Mouse (Mus musculus): Measurements from ENCODE around the gene Gm37240. TPM values are rescaled to one million over a fixed set of nuclear protein-coding genes. Genes with fewer than 3 reads are reported as not detected.

The Gm37240 gene
- polyA plus RNA-seq, 1 experiment from 2014 or later, result 8.9 TPM

DNA sequence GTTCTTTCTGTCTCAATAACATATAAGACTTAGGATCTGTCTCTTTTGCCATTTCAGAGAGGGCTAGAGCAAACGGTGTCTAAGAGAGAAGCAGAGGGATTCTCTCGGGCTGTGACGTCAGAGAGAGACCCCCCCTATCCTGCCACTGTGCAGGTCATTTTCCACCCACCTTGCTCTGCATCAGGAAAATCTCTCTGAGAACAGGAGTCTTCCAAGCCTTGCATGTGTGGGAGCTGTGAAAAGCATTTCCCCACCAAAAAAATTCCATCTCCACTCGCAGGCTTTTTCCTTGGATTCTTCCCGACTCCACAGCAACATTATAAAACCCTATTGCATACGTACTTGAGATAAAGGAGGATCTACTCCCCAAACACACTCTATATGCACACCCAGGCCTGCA, 572.4 kb downstream of the Gm37240 start:
- H3K9me3 ChIP-seq (replicated peaks), result no peaks in the 10 kb centered on the region
- 81% methylated on average over 6 of the region's 6 CpGs for WGBS
- no peak overlapping the region for H3K4me2 ChIP-seq
- H3K27ac ChIP-seq, result no peak overlapping the region
- no peak overlapping the region for H3K9ac ChIP-seq
- ATAC-seq (replicated peaks; ENCODE audit: low FRiP score), result no peak
- no peaks in the 10 kb centered on the region for H3K36me3 ChIP-seq
- H3K4me1 ChIP-seq, result peaks cover 19% of the 10 kb centered on the region
- no peaks in the 10 kb centered on the region for H3K27me3 ChIP-seq
- H3K4me3 ChIP-seq (replicated peaks), result no peak overlapping the region

DNA sequence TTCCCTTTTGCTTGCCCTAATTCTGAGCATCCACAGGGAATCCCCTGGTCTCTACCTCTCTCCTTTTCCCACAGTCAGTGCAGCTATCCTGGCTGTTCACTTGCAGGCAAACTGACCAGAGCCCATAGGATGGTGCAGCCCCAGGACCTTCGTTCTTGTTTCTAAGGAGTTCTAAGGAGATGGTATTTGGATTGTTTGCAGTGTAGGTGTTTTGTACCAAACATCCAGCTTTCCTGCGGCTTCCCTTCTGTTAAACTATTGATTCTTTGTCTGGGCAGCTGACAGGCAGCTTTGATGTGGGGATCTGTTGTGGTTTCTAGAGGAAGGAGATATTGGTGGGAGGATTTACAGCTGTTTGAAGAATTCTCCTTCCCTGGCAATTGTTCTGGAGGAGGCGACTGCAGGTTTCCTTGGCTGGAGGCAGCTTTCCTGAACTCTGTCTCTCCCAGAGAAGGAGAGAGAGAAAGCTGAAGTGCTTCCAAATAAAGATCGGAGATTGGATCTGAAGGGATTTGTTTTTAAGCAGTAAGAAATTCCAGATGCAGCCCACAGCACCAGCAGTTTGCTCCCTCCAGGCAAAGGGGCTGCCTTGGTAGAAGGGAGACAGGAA, 573.6 kb downstream of the Gm37240 start:
- ATAC-seq (replicated peaks; ENCODE audit: low FRiP score), result no peak
- H3K9ac ChIP-seq, result no peak overlapping the region
- 9% methylated on average over 4 of the region's 4 CpGs for WGBS
- H3K4me3 ChIP-seq (replicated peaks), result no peak overlapping the region
- no peaks in the 10 kb centered on the region for H3K27me3 ChIP-seq
- no peaks in the 10 kb centered on the region for H3K36me3 ChIP-seq
- no peak overlapping the region for H3K27ac ChIP-seq
- no peak overlapping the region for H3K4me2 ChIP-seq
- H3K9me3 ChIP-seq (replicated peaks), result no peaks in the 10 kb centered on the region
- H3K4me1 ChIP-seq, result peaks cover 19% of the 10 kb centered on the region

DNA sequence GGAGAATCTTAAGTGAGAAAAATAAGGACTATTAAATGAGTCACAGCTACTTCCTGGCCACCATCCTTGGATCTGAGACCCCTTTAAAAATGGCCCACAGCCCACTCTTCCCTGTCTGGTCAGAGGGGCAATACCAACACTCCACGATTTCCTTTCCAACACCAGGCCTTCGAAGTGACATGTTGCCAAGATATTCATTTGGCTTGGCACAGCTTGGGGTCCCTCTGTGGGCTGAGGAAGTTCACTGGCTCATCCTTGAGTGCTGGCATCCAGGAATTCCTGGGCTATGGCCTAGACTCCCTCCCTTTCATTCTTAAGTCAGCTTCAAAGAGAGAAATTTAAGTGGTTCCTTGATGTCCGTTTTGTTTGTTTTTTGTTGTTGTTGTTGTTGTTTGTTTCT, 576.1 kb downstream of the Gm37240 start:
- Histone ChIP-seq H3K4me1 (peaks cover 19% of the 10 kb centered on the region), H3K36me3 (no peaks in the 10 kb centered on the region), H3K9me3 (replicated peaks) (no peaks in the 10 kb centered on the region), H3K9ac (no peak overlapping the region), H3K27me3 (no peaks in the 10 kb centered on the region), H3K27ac (no peak overlapping the region), H3K4me3 (replicated peaks) (no peak overlapping the region), H3K4me2 (no peak overlapping the region)
- WGBS, result 78% methylated on average over 3 of the region's 3 CpGs
- ATAC-seq (replicated peaks; ENCODE audit: low FRiP score), result no peak

DNA sequence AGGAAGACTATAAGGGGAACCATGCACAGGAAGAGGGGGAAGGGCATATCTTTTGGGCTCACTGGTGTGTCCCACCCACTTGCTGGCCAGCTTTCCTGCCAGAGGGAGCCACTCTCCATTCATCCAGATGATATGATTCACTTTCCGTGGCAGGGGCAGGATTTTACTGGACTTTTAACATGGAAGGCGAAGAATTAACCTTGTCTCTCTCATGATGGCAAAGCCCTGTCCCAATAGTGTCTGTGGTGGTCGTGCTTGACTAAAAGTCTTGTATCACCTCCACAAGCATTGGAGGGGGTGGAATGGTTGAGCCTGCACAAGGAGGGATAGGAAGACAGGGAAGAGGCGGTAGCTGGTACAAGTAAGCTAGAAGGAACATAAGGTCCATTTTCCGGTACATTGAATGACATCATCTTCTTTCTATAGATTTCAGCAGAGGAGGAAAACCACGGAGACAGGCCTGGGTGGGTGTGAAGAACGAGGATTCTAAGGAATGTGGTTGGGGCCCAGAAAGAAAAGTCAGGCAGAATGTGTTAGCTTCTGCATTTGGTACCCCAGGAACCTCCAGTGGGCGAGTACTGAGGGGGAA, 576.8 kb downstream of the Gm37240 start:
- Histone ChIP-seq H3K36me3 (no peaks in the 10 kb centered on the region), H3K27me3 (no peaks in the 10 kb centered on the region), H3K4me1 (peaks cover 18% of the 10 kb centered on the region), H3K27ac (no peak overlapping the region), H3K4me2 (no peak overlapping the region), H3K4me3 (replicated peaks) (no peak overlapping the region), H3K9me3 (replicated peaks) (no peaks in the 10 kb centered on the region), H3K9ac (no peak overlapping the region)
- WGBS, result 77% methylated on average over 8 of the region's 8 CpGs
- ATAC-seq (replicated peaks; ENCODE audit: low FRiP score), result no peak

DNA sequence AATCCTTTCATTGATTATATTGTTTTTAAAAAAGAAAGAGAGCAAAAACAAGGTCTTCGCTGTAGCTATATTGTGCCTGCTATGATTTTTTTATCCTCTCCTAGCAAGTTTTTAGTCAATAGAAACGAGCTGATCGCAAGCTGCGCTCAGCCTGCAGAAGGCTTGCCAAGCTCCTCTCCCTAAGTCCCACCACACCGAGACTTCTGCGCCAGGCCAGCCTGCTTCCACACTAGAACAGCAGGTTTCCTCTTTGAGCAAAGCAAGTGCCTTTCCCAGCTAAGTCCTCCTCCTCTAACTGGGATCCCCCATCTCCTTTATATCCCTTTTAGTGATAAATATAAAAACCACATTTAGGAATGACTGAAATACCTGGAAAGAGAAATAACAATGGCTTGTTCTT, 578.1 kb downstream of the Gm37240 start:
- H3K4me3 ChIP-seq (replicated peaks), result no peak overlapping the region
- no peak overlapping the region for H3K9ac ChIP-seq
- H3K4me2 ChIP-seq, result no peak overlapping the region
- H3K27ac ChIP-seq, result no peak overlapping the region
- peaks cover 7% of the 10 kb centered on the region for H3K4me1 ChIP-seq
- no peak for ATAC-seq (replicated peaks; ENCODE audit: low FRiP score)
- WGBS, result 89% methylated on average over 6 of the region's 6 CpGs
- no peaks in the 10 kb centered on the region for H3K9me3 ChIP-seq (replicated peaks)
- H3K27me3 ChIP-seq, result no peaks in the 10 kb centered on the region
- H3K36me3 ChIP-seq, result no peaks in the 10 kb centered on the region

DNA sequence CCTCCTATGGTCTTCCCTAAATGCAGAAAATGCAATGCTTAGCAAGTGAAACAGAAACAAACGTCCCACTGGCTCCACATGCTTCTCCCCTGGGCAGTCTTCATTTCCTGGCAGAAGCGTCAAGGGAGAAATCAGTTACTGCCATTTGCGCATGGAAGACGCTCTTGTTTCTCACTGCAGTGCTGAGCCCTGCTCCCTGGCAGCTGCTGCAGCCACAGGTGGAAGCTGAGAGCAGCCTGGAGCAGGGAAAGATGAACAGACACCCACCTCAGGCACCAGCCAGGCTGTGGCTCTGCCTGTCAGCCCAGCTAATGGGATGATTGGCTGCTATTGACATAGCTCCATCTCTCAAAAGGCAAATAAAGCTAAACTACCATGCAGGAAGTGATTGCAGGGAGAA, 578.6 kb downstream of the Gm37240 start:
- Histone ChIP-seq H3K9ac (no peak overlapping the region), H3K4me1 (peaks cover 2% of the 10 kb centered on the region), H3K27me3 (no peaks in the 10 kb centered on the region), H3K9me3 (replicated peaks) (no peaks in the 10 kb centered on the region), H3K27ac (no peak overlapping the region), H3K4me2 (no peak overlapping the region), H3K4me3 (replicated peaks) (no peak overlapping the region), H3K36me3 (no peaks in the 10 kb centered on the region)
- ATAC-seq (replicated peaks; ENCODE audit: low FRiP score), result no peak
- 66% methylated on average over 4 of the region's 4 CpGs for WGBS

DNA sequence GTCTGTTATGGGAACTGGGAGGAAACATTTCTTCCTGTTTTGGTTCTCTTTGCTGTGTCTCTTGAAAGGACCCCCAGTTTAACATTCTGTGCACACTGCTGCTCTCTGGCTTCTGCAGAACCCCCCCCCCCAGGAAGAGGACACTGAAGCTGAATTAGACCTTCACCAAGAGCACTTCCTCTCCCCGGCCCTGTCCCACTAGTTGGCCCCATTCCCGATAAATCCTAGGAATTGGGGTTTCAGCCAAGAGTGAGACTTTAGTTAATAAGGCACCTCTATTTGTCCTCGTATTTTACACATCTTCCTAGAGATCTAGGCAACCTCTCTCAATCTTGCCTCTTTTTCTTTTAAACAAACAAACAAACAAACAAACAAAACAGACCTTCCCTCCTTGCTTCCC, 585.5 kb downstream of the Gm37240 start:
- H3K27ac ChIP-seq, result no peak overlapping the region
- no peaks in the 10 kb centered on the region for H3K27me3 ChIP-seq
- no peaks in the 10 kb centered on the region for H3K9me3 ChIP-seq (replicated peaks)
- ATAC-seq (replicated peaks; ENCODE audit: low FRiP score), result no peak
- 72% methylated on average over 3 of the region's 3 CpGs for WGBS
- H3K4me3 ChIP-seq (replicated peaks), result no peak overlapping the region
- no peak overlapping the region for H3K4me2 ChIP-seq
- no peaks in the 10 kb centered on the region for H3K4me1 ChIP-seq
- no peak overlapping the region for H3K9ac ChIP-seq
- H3K36me3 ChIP-seq, result no peaks in the 10 kb centered on the region

DNA sequence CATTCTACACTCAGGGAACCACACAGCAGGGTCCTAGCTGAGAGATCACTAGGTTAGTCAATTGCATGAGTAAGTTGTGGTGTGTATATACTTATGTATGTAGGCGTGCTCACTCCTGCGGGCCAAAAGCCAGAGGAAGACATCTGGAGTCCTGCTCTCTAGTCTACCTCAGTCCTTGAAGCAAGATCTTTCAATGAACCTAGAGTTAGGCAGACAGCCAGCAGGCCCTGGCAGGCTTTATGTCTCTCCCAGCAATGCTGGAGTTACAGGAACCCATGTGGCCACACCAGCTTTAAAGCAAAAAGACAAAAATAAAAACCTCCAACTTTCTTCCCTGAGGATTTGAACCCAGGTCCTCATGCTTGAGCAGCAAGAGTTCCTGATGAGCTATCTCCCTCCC, 586.0 kb downstream of the Gm37240 start:
- H3K4me1 ChIP-seq, result no peaks in the 10 kb centered on the region
- H3K4me2 ChIP-seq, result no peak overlapping the region
- H3K4me3 ChIP-seq (replicated peaks), result no peak overlapping the region
- 84% methylated on average over 2 of the region's 2 CpGs for WGBS
- H3K9ac ChIP-seq, result no peak overlapping the region
- H3K27me3 ChIP-seq, result no peaks in the 10 kb centered on the region
- no peaks in the 10 kb centered on the region for H3K9me3 ChIP-seq (replicated peaks)
- H3K27ac ChIP-seq, result no peak overlapping the region
- ATAC-seq (replicated peaks; ENCODE audit: low FRiP score), result no peak
- H3K36me3 ChIP-seq, result no peaks in the 10 kb centered on the region

DNA sequence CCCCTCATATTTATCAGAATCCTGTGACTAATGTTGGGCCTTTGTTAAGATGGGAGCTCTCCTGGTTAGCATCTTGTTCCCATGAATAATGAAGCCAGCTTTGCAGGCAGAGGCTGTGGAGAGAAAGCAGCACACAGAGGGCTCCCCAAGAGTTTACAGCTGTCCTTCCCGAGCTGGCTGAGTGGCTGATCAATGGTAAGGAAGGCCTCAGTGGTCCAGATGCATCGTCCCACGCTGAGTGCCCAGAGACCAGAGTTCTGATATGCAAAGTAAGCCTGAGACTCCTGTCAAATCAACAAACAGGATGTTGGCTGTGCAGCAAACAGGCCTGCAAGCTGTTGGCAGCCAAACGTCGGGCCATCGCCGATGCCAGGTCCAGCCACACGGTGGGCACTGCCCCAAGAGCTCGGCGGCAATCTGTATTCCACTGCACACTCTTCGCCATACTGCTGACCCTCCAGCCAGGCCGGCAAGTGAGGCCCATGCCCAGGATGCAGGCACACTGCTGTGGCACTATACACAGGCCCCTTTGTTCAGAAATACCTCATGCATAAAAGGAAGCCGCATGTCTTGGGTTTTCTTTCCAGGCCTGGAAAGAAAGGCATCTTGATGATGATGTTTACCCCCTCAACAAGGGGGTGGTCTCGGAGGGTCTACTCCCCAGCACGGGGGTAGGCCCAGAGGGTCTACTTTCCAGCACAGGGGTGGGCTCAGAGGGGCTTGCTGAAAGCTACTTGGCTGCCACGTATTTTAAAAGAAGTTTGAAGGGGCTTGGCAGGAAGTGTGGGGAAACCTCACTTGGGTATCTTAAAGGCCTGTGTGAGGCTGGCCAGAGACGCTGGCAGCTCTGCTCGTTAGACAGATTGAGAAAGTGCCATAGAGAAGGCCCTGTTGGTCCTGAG, 587.4 kb downstream of the Gm37240 start:
- WGBS, result 78% methylated on average over 18 of the region's 18 CpGs
- 0 out of 2 replicates have a peak, but pooled peaks have one; percentile 40 for ATAC-seq (replicated peaks; ENCODE audit: low FRiP score)

DNA sequence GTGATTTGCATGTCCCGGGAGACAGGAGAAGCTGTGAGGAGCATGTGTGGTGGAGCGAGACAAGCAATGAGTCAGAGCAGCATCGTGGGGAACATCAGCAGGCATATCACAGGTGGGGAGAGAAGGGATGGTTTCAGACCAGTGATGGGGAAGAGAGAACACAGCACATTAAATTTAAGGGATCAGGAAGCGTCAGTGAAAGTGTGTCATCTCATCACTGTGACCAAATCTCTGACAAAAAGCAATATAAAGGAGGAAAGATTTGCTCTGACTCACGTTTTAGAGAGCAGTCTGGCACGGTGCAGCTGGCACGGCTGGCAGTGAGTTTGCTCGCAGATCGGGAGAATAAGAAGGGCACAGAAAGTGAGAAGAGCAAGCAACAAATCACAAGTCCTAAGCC, 592.1 kb downstream of the Gm37240 start:
- no peak overlapping the region for H3K9ac ChIP-seq
- 69% methylated on average over 9 of the region's 9 CpGs for WGBS
- H3K4me2 ChIP-seq, result no peak overlapping the region
- H3K9me3 ChIP-seq (replicated peaks), result no peaks in the 10 kb centered on the region
- no peak overlapping the region for H3K27ac ChIP-seq
- no peaks in the 10 kb centered on the region for H3K4me1 ChIP-seq
- no peak for ATAC-seq (replicated peaks; ENCODE audit: low FRiP score)
- no peaks in the 10 kb centered on the region for H3K36me3 ChIP-seq
- no peak overlapping the region for H3K4me3 ChIP-seq (replicated peaks)
- no peaks in the 10 kb centered on the region for H3K27me3 ChIP-seq

More for the DNA sequence above, 587.4 kb downstream of the Gm37240 start:
- H3K4me2 ChIP-seq, result no peak overlapping the region
- H3K4me1 ChIP-seq, result no peaks in the 10 kb centered on the region
- H3K36me3 ChIP-seq, result no peaks in the 10 kb centered on the region
- no peaks in the 10 kb centered on the region for H3K27me3 ChIP-seq
- no peak overlapping the region for H3K27ac ChIP-seq
- no peaks in the 10 kb centered on the region for H3K9me3 ChIP-seq (replicated peaks)
- no peak overlapping the region for H3K9ac ChIP-seq
- H3K4me3 ChIP-seq (replicated peaks), result no peak overlapping the region

DNA sequence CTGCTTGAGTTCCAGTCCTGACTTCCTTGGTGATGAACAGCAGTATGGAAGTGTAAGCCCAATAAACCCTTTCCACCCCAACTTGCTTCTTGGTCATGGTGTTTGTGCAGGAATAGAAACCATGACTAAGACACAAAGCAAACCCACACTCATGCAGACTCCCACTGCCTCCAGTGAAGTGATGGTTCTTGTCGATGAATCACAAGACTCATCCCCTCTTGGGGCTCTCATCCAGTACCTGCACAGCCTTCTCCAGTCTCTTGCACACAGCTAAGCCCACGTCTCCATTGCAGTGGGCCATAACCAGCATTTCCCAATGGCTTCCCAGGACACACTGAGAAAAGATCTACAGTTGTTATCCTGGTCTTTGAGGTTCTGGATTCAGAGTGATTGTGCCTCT, 599.7 kb downstream of the Gm37240 start:
- Histone ChIP-seq H3K4me2 (no peak overlapping the region), H3K36me3 (no peaks in the 10 kb centered on the region), H3K9ac (no peak overlapping the region), H3K27me3 (no peaks in the 10 kb centered on the region), H3K27ac (no peak overlapping the region), H3K4me1 (no peaks in the 10 kb centered on the region), H3K9me3 (replicated peaks) (no peaks in the 10 kb centered on the region), H3K4me3 (replicated peaks) (no peak overlapping the region)
- 78% methylated on average over 2 of the region's 2 CpGs for WGBS
- ATAC-seq (replicated peaks; ENCODE audit: low FRiP score), result no peak

DNA sequence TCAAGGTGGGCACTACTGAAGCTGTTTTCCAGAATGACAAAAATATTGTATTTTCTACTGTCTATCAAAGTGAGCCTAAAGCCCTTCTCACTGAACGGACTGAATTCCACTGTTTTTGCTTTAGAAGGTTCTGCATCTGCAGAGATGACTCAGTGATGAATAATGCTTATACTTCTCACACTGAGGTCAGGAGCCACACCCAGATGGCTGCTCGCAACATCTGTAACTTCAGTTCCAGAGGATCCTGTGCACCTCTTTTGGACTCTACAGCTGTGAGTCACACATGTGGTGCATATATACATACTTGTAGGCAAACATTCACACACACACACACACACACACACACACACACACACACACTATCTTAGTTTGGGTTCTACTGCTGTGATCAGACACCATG, 602.8 kb downstream of the Gm37240 start:
- H3K36me3 ChIP-seq, result no peaks in the 10 kb centered on the region
- H3K9ac ChIP-seq, result no peak overlapping the region
- H3K4me3 ChIP-seq (replicated peaks), result no peak overlapping the region
- ATAC-seq (replicated peaks; ENCODE audit: low FRiP score), result no peak
- H3K4me2 ChIP-seq, result no peak overlapping the region
- H3K4me1 ChIP-seq, result no peaks in the 10 kb centered on the region
- 77% methylated on average over 2 of the region's 2 CpGs for WGBS
- H3K9me3 ChIP-seq (replicated peaks), result no peaks in the 10 kb centered on the region
- no peaks in the 10 kb centered on the region for H3K27me3 ChIP-seq
- no peak overlapping the region for H3K27ac ChIP-seq
